Mouse (Mus musculus) brain, embryonic 14.5 days (tissue): ENCODE results near the gene Man2b2.

Experiments
- CTCF ChIP-seq: fragments of 200-500 bp; IDR thresholded peaks from 2 replicates; pipeline ENCODE4 v1.5.1; 2012; ENCODE audit warnings: inconsistent platforms, mild to moderate bottlenecking, moderate library complexity, borderline replicate concordance; ENCODE audit not compliant: insufficient read depth, insufficient read length; ENCODE audit errors: extremely low read depth
- POLR2A ChIP-seq: fragments of 200-500 bp; IDR thresholded peaks from 2 replicates; pipeline ENCODE4 v1.6.1; 2012; ENCODE audit warnings: mild to moderate bottlenecking, inconsistent platforms, borderline replicate concordance; ENCODE audit not compliant: poor library complexity, insufficient read depth, insufficient read length, severe bottlenecking; ENCODE audit errors: extremely low read depth

- TF ChIP-seq CTCF (no peak), POLR2A (no peak)
Measured at GRCm38 (mm10) chr5:36814554-36814953, 15.9 kb downstream of the Man2b2 start.
